Mouse (Mus musculus) brain, embryonic 14.5 days (tissue): ENCODE measurements around the gene Scn1b. TPM values are rescaled to one million over a fixed set of nuclear protein-coding genes. Genes with fewer than 3 reads are reported as not detected.

Experiments used
- DNase-seq: peaks from one replicate; pipeline ENCODE4 v3.0.0-alpha.2; 2011; ENCODE audit warnings: low read depth
- CTCF ChIP-seq: fragments of 200-500 bp; IDR thresholded peaks from 2 replicates; pipeline ENCODE4 v1.5.1; 2012; ENCODE audit warnings: inconsistent platforms, mild to moderate bottlenecking, moderate library complexity, borderline replicate concordance; ENCODE audit not compliant: insufficient read depth, insufficient read length; ENCODE audit errors: extremely low read depth
- POLR2A ChIP-seq: fragments of 200-500 bp; IDR thresholded peaks from 2 replicates; pipeline ENCODE4 v1.6.1; 2012; ENCODE audit warnings: mild to moderate bottlenecking, inconsistent platforms, borderline replicate concordance; ENCODE audit not compliant: poor library complexity, insufficient read depth, insufficient read length, severe bottlenecking; ENCODE audit errors: extremely low read depth
- polyA plus RNA-seq: library from polyadenylated mRNA; depleted of rRNA; stranded (reverse); fragments of >200 nt; gene quantifications from 2 replicates; pipeline ENCODE4 v1.2.3, GENCODE M21; 2012; rRNA removed

Scn1b gene
- polyA plus RNA-seq, 1 experiment = 12.9 TPM

- DNase-seq = no peak
- no peak for TF ChIP-seq CTCF
- no peak for TF ChIP-seq POLR2A
Measured at GRCm38 (mm10) chr7:31073546-31073945, 53.3 kb downstream of the Scn1b start.

- no peak for TF ChIP-seq CTCF
- no peak for TF ChIP-seq POLR2A
- no peak for DNase-seq
Measured at GRCm38 (mm10) chr7:31072326-31072725, 54.5 kb downstream of the Scn1b start.

- no peak for DNase-seq
Measured at GRCm38 (mm10) chr7:31070324-31070723, 56.5 kb downstream of the Scn1b start.

GRCm38 (mm10) chr7:31069491-31069890, 57.3 kb downstream of the Scn1b start:
- no peak for TF ChIP-seq CTCF
- TF ChIP-seq POLR2A = no peak
- DNase-seq = no peak

More at GRCm38 (mm10) chr7:31070324-31070723, 56.5 kb downstream of the Scn1b start:
- TF ChIP-seq POLR2A (no peak), CTCF (no peak)

GRCm38 (mm10) chr7:31067836-31068235, 59.0 kb downstream of the Scn1b start:
- peak; percentile 56 for DNase-seq
- no peak for TF ChIP-seq POLR2A
- TF ChIP-seq CTCF = no peak

Other genes starting within 250 kb of the Scn1b start
- 0.05 TPM in 1 of 2 replicates, not detected in the other for gene Cd22, start 246.7 kb downstream of the Scn1b start, polyA plus RNA-seq
- 2.1 and 2.2 TPM in 2 replicates for gene Mag, start 212.1 kb downstream of the Scn1b start, polyA plus RNA-seq
- not detected in 2 replicates for gene Hamp2, start 202.3 kb downstream of the Scn1b start, polyA plus RNA-seq
- gene Hamp, start 183.0 kb downstream of the Scn1b start, polyA plus RNA-seq = not detected in 2 replicates
- gene Usf2, start 170.2 kb downstream of the Scn1b start, polyA plus RNA-seq = 165 and 170 TPM in 2 replicates
- 19.8 TPM in 2 replicates for gene Lsr, start 153.5 kb downstream of the Scn1b start, polyA plus RNA-seq
- gene Fam187b, start 153.2 kb downstream of the Scn1b start, polyA plus RNA-seq = 0.37 and 0.42 TPM in 2 replicates
- 10.3 and 12.5 TPM in 2 replicates for gene Fxyd5, start 84.5 kb downstream of the Scn1b start, polyA plus RNA-seq
- gene Fxyd7, start 75.5 kb downstream of the Scn1b start, polyA plus RNA-seq = 51.6 and 74.4 TPM in 2 replicates
- 8.5 and 12.6 TPM in 2 replicates for gene Fxyd1, start 69.8 kb downstream of the Scn1b start, polyA plus RNA-seq
- gene Lgi4, start 67.7 kb downstream of the Scn1b start, polyA plus RNA-seq = 0.74 and 0.79 TPM in 2 replicates
- 1.9 TPM in 2 replicates for gene Fxyd3, start 50.3 kb downstream of the Scn1b start, polyA plus RNA-seq
- 0.62 and 1.00 TPM in 2 replicates for gene Hpn, start 11.7 kb downstream of the Scn1b start, polyA plus RNA-seq
- gene Gramd1a, start 28.9 kb upstream of the Scn1b start, polyA plus RNA-seq = 404 and 573 TPM in 2 replicates
- not detected in 2 replicates for gene Scgb2b2, start 163.5 kb upstream of the Scn1b start, polyA plus RNA-seq
- gene Scgb1b2, start 164.8 kb upstream of the Scn1b start, polyA plus RNA-seq = not detected in 2 replicates
- gene Scgb2b3, start 235.1 kb upstream of the Scn1b start, polyA plus RNA-seq = not detected in 2 replicates
- gene Scgb1b3, start 248.6 kb upstream of the Scn1b start, polyA plus RNA-seq = not detected in 2 replicates